Mouse (Mus musculus) Patski (cell line): ENCODE data around the gene 5730455P16Rik. TPM values are rescaled to one million over a fixed set of nuclear protein-coding genes. Genes with fewer than 3 reads are reported as not detected.
A peak's percentile ranks its signal among the peaks of the same experiment; 100 is the strongest.
"Not testable (repeated sequence)": the region's sequence is repeated elsewhere in the genome, so short reads cannot be mapped to it uniquely, and the experiment has no call there.

ENCODE experiments used
- ATAC-seq: fragments of 100-300 bp; one replicate; pipeline ENCODE4 v1.8.0; 2021
- CTCF ChIA-PET: fragments of 350-600 bp; sonication (Branson Sonifier 250); formaldehyde crosslinking; loops from one replicate; lab custom pipeline; 2022; ENCODE audit warnings: inconsistent platforms; lab: Charles Lee
- POLR2A ChIA-PET: fragments of 350-600 bp; sonication (Branson Sonifier 250); formaldehyde crosslinking; loops from one replicate; lab custom pipeline; 2022; ENCODE audit warnings: antibody characterized with exemption, inconsistent platforms; lab: Charles Lee
- DNase-seq: peaks from one replicate; pipeline ENCODE4 v3.0.0-alpha.2; 2011; ENCODE audit warnings: low read depth, low spot score
- H3K27me3 ChIP-seq: fragments of 371-371 bp; one replicate; pipeline ENCODE4 v1.5.1; 2021
- CTCF ChIP-seq: fragments of 100-300 bp; IDR thresholded peaks from one replicate; pipeline ENCODE4 v1.5.1; 2021
- in situ Hi-C: fragments of 300-500 bp; cut with MboI; formaldehyde crosslinking; loops from 3 replicates; pipeline ENCODE4 v1.11.1; 2018; ENCODE audit warnings: low pct_unique_long_range_greater_than_20kb, mixed read lengths
- polyA plus RNA-seq: library from polyadenylated mRNA; unstranded; gene quantifications from one replicate; pipeline ENCODE4 v1.2.3, GENCODE M21; 2021

The 5730455P16Rik gene
- polyA plus RNA-seq, 1 experiment from 2014 or later, result 26.3 TPM

DNA sequence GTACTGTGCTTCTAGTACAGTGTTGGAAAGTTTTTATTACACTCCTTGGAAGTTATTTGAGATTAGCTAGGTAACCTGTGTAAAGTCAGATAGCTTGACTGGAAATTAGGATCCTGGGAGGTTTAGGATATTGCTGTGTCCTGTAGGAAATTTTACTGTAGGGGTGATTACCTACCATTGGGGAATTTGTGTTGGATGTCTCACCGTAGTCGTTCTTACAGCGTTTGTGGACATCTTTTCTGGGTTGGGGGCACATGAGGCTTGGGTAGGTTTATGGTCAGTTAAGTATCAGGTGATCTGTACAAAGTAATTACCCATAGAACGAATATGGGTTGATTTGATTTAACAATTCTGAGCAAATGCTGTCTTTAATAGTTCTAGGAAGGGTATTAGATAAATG, 18.8 kb upstream of the 5730455P16Rik start:
- ChIA-PET POLR2A (no interaction called here), CTCF (no interaction called here)
- ATAC-seq (no peak), DNase-seq (no peak)
- in situ Hi-C loops, result no loop called here
- H3K27me3 ChIP-seq, result no peaks in the 10 kb centered on the region
- TF ChIP-seq CTCF, result no peak

- in situ Hi-C loops, result no loop called here
These were observed 18.1 kb upstream of the 5730455P16Rik start for GRCm38 (mm10) chr11:80395930-80396329.

DNA sequence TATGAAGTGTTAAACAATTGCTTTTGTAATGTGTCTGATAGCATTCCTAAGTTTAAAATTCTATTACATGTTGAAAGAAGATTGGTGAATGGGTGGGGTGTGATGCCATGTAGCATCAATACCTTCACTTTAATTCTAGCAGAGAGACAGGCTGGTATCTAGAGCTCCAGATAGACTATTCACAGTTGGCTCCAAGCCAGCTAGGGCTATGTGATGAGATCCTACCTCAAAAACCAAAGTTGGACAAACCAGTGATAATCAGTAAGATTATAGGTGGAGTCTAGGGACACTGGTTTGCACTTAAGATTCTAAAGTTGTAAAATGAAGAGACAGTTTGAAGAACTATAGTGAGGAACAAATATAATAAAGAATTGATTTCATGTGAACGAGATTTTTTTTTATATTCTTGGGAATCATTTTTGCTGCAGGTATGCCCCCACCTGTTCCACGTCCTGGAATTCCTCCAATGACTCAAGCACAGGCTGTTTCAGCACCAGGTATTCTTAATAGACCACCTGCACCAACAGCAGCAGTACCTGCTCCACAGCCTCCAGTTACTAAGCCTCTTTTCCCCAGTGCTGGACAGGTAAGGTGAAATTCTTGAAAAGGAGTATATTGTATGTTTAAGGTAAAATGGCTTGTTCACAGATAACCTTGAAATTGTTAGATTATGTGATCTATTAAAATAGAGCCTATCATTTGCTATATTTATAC, 13.7 kb upstream of the 5730455P16Rik start:
- ChIA-PET POLR2A (no interaction called here), CTCF (no interaction called here)
- no peaks in the 10 kb centered on the region for H3K27me3 ChIP-seq
- in situ Hi-C loops, result no loop called here
- DNase-seq (no peak), ATAC-seq (no peak)
- TF ChIP-seq CTCF, result no peak

More at GRCm38 (mm10) chr11:80395930-80396329, 18.1 kb upstream of the 5730455P16Rik start:
- no peaks in the 10 kb centered on the region for H3K27me3 ChIP-seq
- DNase-seq, result no peak
- ATAC-seq, result no peak
- POLR2A ChIA-PET, result no interaction called here
- no peak for TF ChIP-seq CTCF
- CTCF ChIA-PET, result no interaction called here

DNA sequence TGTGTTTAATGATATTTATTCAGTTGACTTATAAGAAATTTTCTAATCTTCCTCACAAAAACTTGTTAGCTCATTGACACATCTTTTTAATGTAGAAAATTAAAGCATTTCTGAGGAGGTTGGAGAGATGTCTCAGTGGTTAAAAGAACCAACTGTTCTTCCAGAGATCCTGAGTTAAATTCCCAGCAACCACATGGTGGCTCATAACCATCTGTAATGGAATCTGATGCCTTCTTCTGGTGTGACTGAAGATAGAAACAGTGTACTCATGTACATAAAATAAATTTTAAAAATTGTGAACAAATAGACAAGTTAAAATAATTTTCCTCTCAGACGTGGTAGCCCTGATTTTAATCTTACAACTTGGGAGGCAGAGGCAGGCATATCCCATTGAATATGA, 12.1 kb upstream of the 5730455P16Rik start:
- no peak for TF ChIP-seq CTCF
- no peaks in the 10 kb centered on the region for H3K27me3 ChIP-seq
- ATAC-seq, result no peak
- DNase-seq, result no peak
- in situ Hi-C loops, result no loop called here
- ChIA-PET POLR2A (no interaction called here), CTCF (no interaction called here)

DNA sequence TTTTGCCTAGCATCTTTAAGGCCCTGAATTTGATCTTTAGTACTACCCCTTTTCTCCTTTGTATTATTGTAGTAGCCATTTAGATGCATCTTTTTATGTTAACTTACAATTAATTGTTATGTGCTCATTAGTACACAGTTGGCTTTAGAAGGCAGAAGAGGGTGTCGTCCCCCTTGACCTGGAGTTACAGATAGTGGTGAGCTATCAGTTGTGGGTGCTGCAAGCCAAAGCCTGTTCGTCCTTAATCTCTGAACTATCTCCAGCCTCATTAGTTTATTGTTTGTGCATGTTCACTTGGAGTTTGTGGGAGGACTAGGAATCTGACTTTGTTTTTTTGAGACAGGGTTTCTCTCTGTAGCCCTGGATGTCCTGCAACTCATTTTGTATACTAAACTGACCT, 9.0 kb upstream of the 5730455P16Rik start:
- in situ Hi-C loops, result no loop called here
- CTCF ChIA-PET, result no interaction called here

DNA sequence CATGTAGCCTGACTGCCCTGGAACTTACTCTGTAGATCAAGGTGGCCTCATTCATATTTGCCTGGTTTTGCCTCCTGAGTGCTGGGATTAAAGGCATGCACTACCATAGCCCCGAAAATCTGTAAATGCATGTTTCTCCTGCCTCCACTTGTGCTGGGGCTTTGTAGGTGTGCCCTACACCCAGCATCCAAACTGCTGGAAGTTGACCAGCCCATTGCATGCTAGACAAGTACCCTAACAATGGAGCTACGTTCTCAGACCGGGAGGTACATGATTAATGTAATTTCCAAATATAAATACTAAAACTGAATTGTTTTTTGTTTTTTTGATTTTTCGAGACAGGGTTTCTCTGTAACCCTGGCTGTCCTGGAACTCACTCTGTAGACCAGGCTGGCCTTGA, 7.2 kb upstream of the 5730455P16Rik start:
- in situ Hi-C loops, result no loop called here
- no peaks in the 10 kb centered on the region for H3K27me3 ChIP-seq
- CTCF ChIA-PET, result no interaction called here
- TF ChIP-seq CTCF, result no peak
- POLR2A ChIA-PET, result no interaction called here
- ATAC-seq, result no peak
- DNase-seq, result no peak

More for the DNA sequence above, 9.0 kb upstream of the 5730455P16Rik start:
- POLR2A ChIA-PET, result interaction anchor here (0.7 to 1.2 kb wide), 2 partner anchors 9 to 16 kb away, joined by 3 to 6 read pairs; no protein-coding TSS in a partner anchor
- H3K27me3 ChIP-seq, result no peaks in the 10 kb centered on the region
- DNase-seq (no peak), ATAC-seq (no peak)
- TF ChIP-seq CTCF, result no peak

DNA sequence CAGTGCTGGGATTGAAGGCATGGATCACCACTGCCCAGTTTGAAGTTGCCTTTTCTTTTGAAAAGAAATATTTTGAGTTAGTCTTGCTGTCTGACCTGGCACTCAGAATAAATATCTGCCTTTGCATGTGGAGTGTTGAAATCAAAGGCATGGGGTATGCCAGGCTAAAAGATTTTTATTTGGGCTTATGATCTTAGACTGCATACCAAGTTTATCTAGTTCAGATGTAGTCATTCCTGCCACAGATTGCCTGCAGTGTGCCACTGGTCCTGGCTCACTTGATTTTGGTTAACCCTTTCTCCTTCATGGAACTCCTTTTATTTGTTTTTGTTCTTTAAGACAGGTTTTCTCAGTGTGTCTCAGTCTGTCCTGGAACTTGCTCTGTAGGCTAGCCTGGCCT, 6.6 kb upstream of the 5730455P16Rik start:
- ChIA-PET CTCF (interaction anchor here (1.3 kb wide), 1 partner anchor 13 kb away, joined by 4 read pairs; no protein-coding TSS in a partner anchor), POLR2A (interaction anchor here (0.6 to 0.7 kb wide), 2 partner anchors 22 to 50 kb away, joined by 3 to 4 read pairs; no protein-coding TSS in a partner anchor)
- in situ Hi-C loops, result no loop called here
- no peak for DNase-seq
- TF ChIP-seq CTCF, result no peak
- no peak for ATAC-seq
- no peaks in the 10 kb centered on the region for H3K27me3 ChIP-seq

DNA sequence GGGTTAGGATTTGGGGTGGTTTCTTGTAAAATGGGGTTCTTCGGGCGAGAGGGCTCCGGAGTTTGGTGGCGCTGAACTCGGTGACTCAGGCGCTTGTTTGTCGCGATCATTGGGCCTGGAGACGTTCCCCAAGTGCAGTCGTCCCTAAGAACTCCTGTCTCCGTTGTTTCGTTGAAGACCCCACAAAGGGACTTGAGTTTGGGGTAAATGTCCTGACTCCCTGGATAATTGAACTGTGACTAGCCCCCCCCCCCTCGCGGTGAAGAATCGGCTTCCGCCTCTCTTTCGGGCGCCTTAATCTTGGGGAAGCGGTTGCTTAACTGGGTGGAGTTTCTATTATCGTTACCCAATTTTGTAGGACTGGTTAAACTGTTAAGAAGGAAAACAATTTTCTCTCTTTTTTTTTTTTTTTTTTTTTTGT, 5.8 kb upstream of the 5730455P16Rik start:
- DNase-seq (no peak), ATAC-seq (peak; percentile 14)
- H3K27me3 ChIP-seq, result no peaks in the 10 kb centered on the region
- in situ Hi-C loops, result no loop called here
- POLR2A ChIA-PET, result interaction anchor here (0.6 to 1.4 kb wide), 4 partner anchors 10 to 50 kb away, joined by 3 to 5 read pairs (median 4); no protein-coding TSS in a partner anchor
- CTCF ChIA-PET, result interaction anchor here (1.3 kb wide), 1 partner anchor 14 kb away, joined by 4 read pairs; no protein-coding TSS in a partner anchor
- TF ChIP-seq CTCF, result no peak

GRCm38 (mm10) chr11:80383019-80383625, 5.3 kb upstream of the 5730455P16Rik start, which contains the start of gene Zfp207:
Gene Zfp207, plus strand, starts transcription at chr11:80383279.
- DNase-seq, result peak; percentile 75
- ChIA-PET POLR2A (interaction anchor here (0.7 to 1.4 kb wide), 3 partner anchors 10 to 43 kb away, joined by 4 to 5 read pairs (median 5); no protein-coding TSS in a partner anchor), CTCF (interaction anchor here (1.3 kb wide), 1 partner anchor 14 kb away, joined by 4 read pairs; no protein-coding TSS in a partner anchor)
- no peak for TF ChIP-seq CTCF
- no peaks in the 10 kb centered on the region for H3K27me3 ChIP-seq
- peak; percentile 88 for ATAC-seq
- in situ Hi-C loops, result no loop called here

- in situ Hi-C loops, result no loop called here
- ChIA-PET CTCF (no interaction called here), POLR2A (interaction anchor here (0.7 to 1.4 kb wide), 3 partner anchors 11 to 43 kb away, joined by 4 to 5 read pairs (median 5); no protein-coding TSS in a partner anchor)
- DNase-seq (no peak), ATAC-seq (peak; percentile 36)
- TF ChIP-seq CTCF, result no peak
- H3K27me3 ChIP-seq, result no peaks in the 10 kb centered on the region
These were observed 4.8 kb upstream of the 5730455P16Rik start for GRCm38 (mm10) chr11:80382626-80383018.

DNA sequence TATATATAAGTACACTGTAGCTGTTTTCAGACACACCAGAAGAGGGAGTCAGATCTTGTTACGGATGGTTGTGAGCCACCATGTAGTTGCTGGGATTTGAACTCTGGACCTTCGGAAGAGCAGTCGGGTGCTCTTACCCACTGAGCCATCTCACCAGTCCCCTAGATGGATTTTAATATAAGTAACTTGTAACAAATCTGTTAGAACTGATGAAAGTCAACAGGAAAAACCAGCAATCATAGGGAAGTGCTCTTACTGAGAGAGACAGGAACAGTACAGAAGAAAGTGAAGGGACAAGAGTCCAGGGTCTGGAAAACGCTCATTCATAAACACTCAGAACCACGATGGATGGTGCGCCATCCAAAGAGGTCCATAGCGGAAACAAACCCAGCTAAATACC, 1.4 kb upstream of the 5730455P16Rik start:
- in situ Hi-C loops, H3K27me3 ChIP-seq, ATAC-seq, CTCF ChIA-PET, POLR2A ChIA-PET, DNase-seq: not testable (repeated sequence)
